Mouse (Mus musculus) embryo, embryonic 10 days (tissue): ENCODE results near the gene Nr2f1.
A peak's percentile ranks its signal among the peaks of the same experiment; 100 is the strongest.

Source experiments
- DNase-seq: peaks from one replicate; pipeline ENCODE4 v3.0.0-alpha.2; 2015; ENCODE audit warnings: low spot score

Nr2f1 gene

DNA sequence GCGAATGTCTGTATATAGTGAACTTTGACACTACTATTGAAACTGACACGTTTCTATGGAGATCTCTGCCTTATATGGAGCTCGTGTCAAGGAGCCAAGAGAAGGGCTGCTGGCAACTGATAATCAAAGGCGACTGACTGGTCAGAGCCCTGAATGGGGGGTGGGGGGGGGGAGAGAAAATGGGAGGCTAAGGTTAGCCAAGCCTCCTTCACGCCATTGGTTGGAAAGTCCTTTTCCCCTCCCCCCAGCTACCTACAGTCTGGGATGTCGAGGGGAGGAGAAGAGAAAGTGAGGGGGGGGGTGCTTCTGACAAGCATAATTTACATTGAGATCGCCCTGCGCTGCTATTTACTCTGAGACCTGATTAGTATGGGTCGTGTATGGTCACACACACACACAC lies 850 bp upstream of the Nr2f1 start:
- DNase-seq: peak; percentile 92

DNA sequence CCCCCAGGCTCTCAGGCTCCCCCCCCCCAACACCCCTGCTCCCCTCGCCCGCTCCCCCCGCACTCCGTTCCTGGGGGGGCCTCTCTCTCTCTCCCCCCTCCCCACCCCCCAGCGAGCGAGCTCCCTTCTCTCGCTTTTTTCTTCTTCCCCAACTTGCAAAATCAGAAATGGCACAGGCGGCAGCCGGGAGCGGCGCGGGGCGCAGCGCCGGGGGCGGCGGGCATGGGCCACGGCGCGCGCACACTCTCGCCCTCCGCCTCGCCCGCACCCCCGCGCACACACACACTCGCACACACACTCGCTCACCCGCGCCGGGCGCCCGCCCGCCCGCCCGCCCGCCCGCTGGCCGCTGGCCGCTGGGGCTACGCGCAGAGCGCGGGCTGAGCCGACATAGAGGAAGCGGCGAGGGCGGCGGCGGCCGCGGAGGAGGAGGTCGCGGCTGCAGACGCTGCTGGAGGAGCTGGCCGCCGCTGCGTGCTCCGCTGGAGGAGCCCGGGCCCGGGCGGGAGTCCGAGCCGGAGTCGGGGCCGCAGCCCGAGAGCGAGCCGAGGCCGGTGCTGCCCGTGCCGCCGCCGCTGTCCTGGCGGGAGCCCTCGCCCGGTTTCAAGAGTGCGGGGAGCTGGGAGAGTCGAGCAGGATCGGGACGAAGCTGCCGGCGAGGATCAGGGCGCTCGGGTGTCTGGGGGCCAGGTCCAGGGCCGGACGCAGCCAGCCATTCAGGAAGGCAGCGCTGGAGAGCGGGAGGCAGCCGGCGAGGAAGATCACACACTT lies 501 bp downstream of the Nr2f1 start:
- peak; percentile 76 for DNase-seq

- DNase-seq: peak; percentile 57
These were observed 1.1 kb downstream of the Nr2f1 start for GRCm38 (mm10) chr13:78198391-78198870.

DNA sequence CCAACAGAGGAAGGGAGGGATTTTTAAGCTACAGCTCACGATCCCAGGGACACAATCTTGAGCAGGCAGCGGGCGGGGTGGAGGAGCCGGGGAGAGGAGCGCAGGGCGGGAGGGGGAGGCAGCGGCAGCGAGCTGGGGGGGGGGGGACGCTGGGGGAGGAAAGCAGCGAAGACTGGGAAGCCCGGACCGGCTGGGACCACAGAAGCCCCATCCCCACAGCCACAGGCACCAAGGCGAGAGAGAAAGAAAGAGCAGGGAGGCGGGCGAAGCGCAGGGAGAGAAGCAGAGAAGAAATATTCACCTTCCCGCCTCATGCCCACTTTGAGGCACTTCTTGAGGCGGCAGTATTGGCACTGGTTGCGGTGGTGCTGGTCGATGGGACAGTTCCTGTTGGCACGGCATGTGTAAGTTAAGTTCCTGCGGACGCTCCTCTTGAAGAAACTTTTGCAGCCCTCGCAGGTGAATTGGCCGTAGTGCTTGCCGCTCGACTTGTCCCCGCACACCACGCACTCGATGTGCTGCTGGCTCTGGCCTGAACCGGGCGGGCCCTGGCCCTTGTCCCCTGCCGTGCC lies 1.7 kb downstream of the Nr2f1 start:
- peak; percentile 62 for DNase-seq

- DNase-seq: peak; percentile 63
These were observed 2.2 kb downstream of the Nr2f1 start for GRCm38 (mm10) chr13:78197286-78197818.

GRCm38 (mm10) chr13:78196236-78196796 lies 3.2 kb downstream of the Nr2f1 start:
- DNase-seq: peak; percentile 36

DNA sequence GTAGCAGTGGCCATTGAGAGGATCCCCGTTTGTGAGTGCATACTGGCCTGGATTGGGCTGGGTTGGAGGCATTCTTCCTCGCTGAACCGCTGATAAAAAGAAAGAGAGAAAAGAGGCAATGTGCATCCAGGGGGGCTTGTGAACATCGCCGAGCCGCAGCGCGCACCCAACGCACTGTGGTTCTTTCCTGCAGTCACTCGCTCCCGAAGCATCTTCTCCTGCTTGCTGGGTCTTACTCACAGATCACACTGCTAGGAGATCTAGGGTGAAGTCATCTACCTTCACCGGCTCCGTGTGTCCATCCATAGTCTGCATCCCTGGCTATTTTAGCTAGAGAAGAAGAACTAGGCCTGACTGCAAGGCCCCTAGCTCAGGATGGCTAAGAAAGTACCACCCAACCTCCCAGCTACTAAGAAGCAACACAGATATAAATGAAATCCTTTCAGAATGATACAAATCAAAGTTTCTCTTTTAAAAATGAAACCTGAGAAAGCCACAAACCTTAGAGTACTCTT lies 3.9 kb downstream of the Nr2f1 start:
- DNase-seq: peak; percentile 53

- peak; percentile 74 for DNase-seq
These were observed 4.5 kb downstream of the Nr2f1 start for GRCm38 (mm10) chr13:78194850-78195600.

GRCm38 (mm10) chr13:78194135-78194849 lies 5.3 kb downstream of the Nr2f1 start:
- peak; percentile 13 for DNase-seq

DNA sequence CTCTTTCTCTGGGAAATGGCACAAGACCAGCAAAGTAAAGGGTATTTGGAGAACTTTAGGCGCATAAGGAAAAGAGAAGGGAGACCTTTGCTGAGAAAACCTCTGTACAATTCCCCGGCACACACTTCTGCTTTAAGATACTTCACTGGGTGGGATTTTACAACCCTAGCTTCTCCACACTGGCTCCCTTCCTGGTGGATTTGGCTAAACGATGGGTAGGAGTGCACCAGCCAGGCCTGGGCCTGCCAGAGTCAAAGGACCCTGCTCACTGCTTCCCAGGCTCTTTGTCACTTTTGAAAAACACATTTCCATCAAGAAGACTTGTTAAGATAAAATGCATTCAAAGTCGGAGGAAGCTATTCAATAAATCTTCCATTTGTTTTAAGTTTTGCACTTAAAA lies 6.3 kb downstream of the Nr2f1 start:
- peak; percentile 9 for DNase-seq

DNA sequence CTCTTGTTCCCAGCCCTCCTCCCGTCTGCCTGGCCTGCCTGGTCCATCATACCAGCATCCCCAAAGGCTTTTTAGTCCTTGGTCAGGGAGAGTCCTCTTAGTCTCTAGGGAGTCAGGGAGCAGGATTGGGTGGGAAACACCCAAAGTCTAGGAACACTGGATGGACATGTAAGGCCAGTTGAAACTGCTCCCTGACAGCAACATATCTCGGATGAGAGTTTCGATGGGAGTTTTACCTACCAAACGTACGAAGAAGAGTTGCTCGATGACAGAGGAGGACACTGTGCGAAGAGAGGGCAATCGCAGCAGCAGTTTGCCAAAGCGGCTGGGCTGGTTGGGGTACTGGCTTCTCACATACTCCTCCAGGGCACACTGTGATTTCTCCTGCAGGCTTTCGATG lies 10.0 kb downstream of the Nr2f1 start:
- no peak for DNase-seq

DNA sequence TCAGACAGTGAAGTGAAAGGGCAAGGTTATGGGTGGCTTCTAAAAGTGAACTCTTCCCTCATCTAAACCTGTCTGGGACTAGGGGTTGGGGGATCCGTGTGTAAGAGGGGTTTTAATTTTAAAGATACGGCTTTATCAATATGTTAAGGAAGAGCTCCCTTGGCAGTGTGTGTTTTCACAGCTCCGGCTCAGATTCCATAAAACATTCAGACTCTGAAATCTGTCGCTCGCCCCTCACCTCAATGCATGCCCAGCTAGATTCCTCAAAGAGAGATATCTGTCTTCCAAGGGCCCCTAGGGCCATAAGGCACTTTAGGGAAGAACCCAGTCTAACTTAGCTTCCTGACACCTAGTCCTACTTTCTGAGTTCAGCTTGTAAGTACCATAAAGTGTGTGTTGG lies 11.7 kb downstream of the Nr2f1 start:
- DNase-seq: no peak

DNA sequence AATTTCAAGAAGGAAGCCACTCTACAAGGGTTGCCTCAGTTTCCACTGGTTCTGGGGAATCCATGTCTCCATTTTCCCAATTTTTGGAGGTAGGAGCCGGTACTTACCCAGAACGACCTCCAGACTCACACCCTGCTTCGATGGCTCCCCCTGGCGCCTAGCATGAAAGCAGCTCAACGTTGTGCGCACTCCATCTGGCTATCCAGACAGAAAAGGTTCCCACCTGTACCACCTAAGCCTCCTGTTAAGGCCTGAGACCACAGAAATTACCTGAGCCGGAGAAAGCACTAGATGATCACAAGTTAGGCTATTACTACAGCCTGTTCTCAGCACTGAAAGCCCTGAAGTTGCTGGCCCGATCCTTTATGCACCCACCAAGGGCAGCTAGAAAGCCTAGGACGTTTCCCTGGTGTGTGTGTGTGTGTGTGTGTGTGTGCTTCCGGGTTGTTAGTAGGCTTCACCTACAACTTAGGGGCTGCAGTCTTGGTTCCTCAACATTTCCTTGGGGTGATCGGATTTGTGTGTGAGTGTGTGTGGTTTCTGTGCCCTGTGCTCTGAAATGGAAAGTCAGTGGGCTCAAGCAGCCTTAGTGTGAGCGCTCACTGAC lies 13.1 kb downstream of the Nr2f1 start:
- DNase-seq: peak; percentile 72

- peak; percentile 42 for DNase-seq
These were observed 14.6 kb downstream of the Nr2f1 start for GRCm38 (mm10) chr13:78184786-78185466.

DNA sequence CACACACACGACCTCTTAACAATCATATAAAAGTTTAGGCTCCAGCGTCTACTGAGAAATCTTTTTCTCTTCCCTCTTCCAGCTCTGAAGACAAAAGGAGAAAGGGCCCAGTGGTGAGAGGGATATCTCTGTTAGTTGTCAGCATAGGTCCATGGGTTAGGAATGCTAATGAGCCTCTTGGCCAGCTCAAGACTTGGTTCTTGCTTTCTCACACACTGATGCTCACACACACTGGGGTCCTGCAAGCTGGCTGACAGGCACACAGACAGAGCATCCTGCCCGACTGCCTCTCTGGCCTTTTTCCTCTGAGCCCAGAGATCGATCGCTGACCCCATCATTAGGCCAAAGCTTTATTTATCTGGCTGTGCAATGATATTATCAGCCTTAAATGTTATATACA lies 15.6 kb downstream of the Nr2f1 start:
- DNase-seq: peak; percentile 71

DNA sequence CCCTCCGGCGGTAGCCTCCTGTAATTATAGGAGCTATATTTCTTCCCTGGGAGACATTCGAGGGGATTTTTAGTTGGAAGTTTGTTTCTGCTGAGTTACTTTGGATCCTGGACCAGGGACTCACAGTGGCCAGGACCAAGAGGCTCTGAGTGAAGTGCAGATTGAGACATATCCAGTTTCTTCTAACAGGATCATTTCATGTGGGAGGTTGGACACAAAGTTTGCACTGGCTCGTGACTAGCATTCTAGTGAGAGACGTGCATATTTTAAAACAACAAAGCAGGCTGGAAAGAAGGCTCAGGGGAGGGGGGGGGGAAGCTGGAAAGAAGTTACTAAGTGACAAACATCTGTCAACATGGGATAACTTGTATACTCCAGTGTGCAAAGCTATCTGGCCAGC lies 16.6 kb downstream of the Nr2f1 start:
- no peak for DNase-seq

- DNase-seq: no peak
These were observed 17.5 kb downstream of the Nr2f1 start for GRCm38 (mm10) chr13:78181930-78182558.

DNA sequence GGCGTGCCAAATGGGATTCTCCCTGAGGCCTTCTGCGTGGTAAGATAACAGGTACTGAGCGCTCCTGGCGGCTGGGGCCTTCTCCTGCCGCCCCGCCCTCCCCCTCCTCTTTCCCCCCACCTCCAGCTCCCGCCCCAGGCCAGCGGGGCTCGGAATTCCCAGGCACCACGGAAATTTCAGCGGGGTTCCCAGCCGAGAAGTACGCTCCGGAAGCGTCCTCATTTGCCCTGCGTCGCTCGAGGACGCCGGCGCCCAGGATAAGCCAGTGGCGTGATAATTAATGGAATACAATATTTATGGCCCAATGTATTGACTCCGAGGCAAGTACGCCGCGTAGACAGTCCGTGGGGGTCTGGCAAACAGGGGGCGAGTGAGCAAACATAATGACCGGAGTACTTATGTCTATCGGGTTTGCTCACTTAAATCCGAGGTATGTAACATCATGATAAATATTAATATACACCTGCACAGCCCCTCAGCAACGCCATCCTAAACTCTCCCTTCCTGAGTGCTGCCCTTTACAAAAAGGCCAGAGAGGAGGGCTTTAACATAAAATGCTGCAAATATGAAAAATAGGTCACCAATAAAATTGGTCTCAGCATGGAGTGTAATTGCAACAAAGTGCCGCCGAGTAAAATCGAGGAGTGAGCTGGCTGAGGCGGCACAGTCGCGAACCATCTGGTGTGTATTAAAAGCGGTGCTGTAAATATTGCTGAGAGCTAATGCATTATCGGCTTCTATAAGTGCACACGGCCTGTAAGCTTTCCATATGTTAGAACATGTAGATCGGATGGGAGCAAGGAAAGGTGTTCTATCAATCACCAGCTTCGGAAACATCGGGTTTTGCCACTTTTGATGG lies 18.3 kb downstream of the Nr2f1 start:
- no peak for DNase-seq

DNA sequence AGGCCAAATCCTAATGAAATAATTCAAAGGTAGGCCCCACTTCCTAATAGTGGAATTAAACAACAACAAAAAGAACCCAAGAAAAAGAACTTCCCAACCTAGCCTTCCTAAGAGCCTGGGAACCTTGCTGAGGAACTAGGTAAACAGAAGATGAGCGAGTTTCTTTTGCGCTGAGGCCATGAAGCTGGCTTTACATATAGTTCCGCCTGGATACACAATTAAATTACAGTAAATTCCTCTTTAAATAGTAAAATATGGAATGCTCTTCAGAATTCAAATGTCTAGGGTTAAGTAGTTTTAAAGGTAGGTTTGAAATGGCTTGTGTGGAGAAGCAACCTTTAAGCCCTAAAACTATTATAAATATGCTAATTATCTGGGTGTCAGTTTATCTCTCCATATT lies 19.3 kb downstream of the Nr2f1 start:
- DNase-seq: no peak
